Mouse (Mus musculus): ENCODE data around the gene Art4.

Gene Art4

DNA sequence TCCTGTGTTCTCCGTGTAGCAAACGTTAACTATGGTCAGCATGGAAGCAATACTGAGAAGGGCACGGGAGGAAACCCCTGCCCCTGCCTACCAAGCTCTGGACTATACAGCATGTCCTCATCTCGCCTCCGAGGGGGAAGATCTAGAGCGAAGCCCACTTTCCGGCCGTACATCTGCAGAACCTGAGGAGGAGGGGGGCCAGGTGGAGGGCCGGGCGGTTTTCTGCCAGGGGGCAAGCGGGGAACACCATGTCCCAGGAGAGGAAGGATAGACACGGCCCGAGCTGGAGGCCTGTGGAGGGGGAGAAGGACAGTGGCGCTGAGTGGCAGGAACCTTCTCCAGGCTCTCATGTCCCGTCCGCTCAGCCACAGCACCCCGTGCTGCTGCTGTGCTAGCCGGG, 36.4 kb downstream of the Art4 start:
- no peak for DNase-seq

DNA sequence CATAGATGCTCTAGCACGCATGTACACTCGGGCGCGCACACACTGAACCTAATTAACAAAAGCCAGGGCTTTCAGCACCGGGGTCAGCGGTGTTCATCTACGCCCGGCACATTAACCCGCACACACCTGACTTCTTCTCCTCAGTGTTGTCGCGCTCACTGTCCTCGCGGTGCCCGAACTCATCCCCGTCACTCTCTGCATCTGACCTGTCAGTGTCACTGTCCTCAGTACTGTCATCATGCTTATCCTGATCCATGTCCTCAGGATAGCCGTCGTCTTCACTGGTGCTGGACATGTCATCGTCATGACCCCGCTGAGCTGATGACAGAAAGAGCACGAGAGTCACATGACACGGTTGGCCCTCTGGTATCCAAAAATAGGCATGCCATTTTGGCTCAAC, 37.2 kb downstream of the Art4 start:
- no peak for DNase-seq

DNA sequence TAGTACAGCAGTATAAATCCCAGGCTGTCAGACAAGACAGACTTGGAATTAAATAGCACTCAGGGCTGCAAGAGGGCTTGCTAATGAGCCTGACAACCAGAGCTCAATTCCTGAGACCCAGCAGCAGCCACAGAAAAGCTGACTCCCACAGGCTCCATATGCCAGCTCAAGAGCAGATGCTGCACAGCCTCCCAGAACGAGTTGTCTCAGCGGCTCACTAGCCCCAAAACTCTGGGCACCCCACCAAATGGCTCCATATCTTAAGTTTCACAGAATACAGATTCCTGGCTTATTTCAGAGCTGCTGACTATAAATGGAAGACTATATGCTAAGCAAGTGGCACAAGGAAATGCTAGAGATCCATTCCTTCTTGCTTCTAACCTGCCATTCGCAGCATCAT, 40.0 kb downstream of the Art4 start:
- peak; percentile 74 for DNase-seq

DNA sequence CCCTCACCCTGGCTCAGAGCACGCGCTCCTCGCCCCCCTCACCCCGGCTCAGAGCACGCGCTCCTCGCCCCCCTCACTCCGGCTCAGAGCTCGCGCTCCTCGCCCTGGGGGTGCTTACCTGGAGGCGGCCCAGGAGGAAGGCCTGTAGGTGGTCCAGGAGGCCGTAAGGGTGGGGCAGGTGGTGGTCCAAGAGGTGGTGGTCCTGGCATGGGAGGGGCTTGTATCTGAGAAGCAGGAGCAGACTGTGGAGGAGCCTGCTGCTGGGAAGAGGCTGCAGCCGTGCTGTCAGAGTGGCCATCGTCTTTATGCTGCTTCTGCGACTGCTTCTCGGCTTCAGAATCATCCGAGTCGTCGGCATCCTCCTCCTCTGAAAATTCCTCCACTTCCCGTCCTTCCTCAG, 40.7 kb downstream of the Art4 start:
- DNase-seq: no peak

DNA sequence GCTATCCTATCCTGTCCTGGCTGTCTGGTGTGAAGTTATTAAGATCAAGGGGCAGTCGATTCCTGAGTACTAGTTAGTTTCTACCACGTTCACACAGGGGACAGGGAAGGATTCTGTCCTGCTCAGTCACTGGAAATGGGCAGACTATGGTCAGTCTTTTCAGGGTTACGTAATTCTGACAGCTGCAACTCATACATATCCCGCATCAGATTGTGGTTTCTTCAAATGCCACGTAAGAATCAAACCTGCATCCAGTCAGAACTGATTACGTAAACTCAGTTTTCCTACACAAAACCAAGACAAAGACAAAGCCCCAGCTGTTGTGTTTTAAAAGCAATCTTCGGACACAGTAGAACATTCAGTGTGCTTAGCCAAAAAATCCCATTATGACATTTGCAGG, 42.2 kb downstream of the Art4 start:
- DNase-seq: no peak

DNA sequence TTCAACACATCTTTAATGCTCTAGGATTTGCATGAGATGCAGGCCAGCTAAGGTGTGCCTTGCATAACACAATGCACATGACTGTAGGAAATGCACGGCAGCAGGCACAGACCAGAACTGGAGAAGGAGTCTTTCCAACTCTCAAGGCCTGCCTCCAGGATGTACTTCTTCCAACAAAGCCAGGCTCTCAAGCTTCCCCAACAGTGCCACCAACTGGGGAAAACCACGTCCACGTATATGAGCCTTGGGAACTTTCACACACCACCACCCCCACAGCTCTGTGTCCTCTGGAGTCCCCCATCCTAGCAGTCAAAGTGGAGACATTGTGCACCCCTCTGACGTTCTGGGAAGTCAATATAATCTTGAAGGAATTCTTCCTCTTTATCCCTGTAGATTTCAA, 44.4 kb downstream of the Art4 start:
- DNase-seq: no peak

DNA sequence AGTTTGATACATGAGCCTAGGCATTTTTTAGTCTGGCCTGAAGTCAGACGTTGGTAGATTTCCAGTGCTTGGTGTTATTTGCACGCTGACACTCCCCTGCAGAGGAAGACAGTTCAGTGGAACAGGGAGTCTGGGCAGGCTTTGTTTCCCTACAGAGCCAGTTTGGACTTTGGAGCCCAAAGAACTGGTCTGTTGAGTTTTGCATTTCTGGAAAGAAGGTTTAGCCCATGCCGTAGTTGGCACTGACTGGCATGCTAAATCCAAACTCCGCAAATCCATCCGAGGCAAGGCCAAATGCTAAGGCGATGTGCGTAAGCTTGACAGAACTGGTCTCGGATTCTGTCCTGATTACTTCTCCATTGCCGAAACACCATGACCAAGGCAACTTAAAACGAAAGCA, 46.3 kb downstream of the Art4 start:
- DNase-seq: no peak

DNA sequence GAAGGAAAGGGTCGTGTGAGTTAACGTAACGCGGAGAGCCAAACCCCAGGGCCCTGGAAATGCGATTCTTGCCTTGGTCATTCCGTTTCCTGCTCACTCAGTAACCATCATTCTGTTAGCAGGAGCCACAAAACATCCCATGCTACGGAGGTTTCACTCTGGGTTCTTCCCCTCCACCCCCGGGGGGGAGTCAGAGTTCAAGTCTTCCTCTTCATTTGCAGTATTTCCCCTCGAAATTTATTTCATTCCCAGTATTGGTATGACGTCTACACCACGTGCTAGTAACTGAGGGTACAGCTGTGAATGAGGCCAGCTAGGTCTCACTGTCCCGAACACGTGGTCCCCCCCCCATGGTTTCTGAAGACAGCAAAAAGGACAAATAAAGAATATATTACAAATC, 47.9 kb downstream of the Art4 start:
- no peak for DNase-seq

DNA sequence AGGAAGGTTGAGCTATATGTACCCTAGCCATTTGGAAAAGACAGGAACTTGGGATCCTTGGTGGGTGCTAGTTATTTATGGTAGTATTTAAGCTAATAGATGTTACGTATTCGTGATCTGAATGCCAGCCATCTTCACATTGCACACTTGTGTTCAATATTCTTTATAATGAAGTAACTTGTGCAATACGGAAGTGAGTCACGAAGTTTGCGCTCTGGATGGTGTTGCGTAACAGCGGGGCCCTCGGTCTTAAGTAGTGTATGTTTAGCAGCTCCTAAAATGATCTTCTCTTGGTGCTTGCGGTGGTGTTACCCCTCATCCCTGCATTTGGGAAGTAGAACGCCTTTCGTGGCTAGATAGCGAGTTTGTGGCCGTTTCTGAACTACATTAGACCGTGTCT, 48.5 kb downstream of the Art4 start:
- DNase-seq: no peak

DNA sequence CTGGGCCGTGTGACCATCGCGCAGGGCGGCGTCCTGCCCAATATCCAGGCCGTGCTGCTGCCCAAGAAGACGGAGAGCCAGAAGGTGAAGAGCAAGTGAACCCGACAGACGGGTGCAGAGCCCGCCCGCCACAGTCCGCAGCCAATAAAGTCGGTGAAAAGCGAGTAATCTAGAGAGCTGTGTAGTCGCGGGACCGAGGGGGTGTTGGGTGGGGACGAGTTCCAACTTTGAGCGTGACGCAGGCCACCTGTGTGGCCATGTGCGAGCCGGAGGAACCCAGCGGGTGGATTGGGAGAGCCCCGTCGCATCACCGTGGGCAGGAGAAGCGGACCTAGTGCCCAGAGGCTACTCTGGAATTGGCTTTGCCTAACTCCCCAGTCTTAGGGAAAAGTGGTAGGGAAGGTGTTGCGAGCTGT, 48.9 kb downstream of the Art4 start:
- no peak for DNase-seq

DNA sequence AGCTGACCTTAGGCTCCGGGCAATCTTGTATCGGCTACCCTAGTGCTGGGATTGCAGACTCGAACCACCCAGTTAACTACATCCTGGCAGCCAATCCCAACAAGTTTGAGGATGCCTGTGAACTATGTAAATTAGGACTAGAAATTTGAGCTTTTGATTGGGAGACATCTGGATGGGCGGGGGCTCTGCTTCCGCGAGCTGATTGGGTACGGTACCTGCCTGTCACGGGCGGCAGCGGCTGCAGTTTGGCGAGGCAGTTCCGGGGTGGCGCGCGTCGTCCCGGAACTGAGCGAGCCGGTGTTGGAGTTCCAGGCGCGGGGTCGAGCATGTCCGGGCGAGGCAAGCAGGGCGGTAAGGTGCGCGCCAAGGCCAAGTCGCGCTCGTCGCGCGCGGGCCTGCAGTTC, 49.5 kb downstream of the Art4 start, which contains the start of gene H2afj:
H2afj (plus strand) TSS at position 231 of the 404 bp plus-strand sequence.
- peak; percentile 98 for DNase-seq

DNA sequence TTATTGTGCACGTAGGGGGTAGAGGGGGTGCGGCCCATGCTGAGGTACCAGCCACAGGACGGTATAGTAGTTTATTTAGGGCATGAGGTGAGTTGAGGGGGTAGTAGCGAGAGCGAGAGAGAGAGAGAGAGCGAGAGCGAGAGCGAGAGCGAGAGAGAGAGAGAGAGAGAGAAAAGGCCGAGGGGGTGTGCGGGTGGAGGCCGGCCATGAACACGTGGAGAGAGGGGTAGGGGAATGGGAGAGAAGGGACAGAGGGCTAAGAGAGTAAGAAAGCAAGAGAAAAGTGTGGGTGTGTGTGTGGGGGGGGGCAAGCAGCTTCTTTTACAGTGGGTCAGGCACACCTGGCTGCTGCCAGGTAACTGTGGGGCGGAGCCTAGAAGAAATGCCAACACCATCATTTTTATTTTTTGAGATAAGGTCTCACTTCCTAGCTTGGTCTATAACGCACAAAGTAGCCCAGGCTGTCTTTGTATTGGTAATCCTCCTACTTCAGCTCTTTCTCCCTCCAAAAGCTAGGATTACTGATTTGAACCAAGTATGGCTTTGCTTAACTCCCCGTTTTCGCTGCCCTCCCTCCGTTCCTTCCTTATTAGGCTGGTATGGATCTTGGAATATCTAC, 50.0 kb downstream of the Art4 start:
- DNase-seq: no peak

DNA sequence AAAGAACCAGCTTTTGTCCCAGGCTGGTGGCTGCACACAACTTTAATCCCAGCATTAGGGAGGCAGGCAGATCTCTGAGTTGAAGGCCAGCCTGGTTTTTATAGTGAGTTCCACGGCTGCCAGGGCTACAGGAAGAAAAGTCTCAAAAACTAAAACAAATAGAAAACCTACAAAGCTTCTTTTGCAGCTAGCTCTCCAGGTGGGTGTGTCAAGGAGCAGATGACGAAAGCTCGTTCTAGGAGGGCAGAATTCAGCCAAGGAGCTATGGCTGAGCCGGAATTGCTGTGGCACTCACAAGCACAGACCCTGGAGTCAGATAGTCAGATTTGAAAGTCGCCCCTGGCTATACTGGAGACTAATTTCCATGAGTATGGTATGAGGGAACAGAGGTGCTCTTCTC, 50.7 kb downstream of the Art4 start:
- no peak for DNase-seq

DNA sequence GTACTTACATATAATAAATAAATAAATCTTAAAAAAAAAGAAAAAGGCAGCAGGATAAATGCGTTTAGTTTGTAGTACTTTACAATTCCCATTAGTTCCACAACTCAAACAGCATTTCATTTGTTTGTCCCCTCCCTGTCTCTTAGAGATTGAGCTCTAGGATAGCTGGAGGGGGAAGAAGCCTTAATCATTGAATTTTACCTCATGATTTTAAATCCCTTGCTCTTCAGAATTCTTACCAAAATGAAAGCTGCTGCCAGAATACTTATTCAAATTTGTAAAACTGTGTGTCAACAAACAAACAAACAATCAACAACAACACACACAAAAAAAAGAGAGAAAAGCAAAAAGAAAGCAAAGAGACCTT, 52.1 kb downstream of the Art4 start:
- DNase-seq: no peak

DNA sequence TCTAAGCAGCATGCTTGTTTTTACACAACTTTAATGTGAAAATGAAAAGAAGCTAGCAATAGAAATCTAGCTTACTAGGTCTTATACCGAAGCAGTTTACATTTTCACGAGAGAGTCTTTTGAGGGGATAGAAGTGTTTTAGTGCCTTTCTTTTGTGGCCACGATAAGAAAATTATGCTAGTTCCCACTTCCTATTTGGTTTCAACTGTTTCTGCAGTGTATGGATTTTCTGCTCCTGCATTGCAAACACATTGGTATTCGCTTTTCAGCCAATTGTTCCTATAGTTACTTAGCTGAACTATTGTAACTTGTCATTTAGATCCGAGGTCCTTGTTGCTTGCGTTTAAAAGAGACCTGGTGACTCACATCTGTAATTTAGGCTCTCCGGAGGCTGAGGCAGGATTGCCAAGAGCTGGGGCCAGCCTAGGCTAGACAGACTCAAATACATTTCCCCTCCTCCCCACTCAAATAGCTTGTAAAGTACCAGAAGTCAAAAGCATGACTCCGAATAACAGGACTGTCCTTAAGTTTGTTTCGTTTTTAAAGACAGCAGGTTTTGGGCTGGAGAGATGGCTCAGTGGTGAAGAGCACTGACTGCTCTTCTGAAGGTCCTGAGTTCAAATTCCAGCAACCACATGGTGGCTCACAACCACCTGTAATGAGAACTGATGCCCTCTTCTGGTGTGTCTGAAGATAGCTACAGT, 52.7 kb downstream of the Art4 start:
- DNase-seq: no peak

DNA sequence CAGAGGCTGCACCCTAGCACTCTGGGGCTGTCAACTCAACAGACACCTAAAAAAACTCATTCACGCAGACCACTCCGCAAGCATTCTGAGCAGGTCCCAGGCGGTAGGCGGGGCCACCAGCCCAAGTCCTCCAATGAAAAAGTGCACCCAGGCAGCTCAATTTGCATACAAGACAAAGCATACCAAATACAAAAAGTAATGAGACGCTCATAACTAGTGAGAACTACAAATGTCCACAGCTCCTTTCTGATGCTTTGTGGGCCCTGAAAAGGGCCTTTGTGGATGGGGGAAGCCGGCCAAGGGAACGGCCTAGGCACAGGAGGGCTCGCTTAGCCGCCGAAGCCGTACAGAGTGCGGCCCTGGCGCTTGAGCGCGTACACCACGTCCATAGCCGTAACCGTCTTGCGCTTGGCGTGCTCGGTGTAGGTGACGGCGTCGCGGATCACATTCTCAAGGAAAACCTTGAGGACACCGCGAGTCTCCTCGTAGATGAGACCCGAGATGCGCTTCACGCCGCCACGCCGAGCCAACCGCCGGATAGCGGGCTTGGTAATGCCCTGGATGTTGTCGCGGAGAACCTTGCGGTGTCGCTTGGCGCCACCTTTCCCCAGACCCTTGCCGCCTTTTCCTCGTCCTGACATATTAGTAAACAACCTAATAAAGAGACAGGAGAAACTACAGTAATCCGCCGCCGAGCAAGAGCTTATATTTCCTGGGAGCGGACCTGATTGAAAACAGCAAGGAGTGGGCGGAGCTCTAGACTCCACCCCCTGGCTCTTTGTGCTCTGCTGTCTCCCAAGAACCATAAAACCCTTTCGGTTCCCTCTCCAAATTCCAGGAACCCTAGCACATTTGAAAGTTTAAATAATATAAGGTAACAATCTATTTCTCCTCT, 53.5 kb downstream of the Art4 start, which contains the start of gene Hist4h4:
Hist4h4 (minus strand) TSS at position 677 of the 895 bp plus-strand sequence.
- DNase-seq: peak; percentile 97

DNA sequence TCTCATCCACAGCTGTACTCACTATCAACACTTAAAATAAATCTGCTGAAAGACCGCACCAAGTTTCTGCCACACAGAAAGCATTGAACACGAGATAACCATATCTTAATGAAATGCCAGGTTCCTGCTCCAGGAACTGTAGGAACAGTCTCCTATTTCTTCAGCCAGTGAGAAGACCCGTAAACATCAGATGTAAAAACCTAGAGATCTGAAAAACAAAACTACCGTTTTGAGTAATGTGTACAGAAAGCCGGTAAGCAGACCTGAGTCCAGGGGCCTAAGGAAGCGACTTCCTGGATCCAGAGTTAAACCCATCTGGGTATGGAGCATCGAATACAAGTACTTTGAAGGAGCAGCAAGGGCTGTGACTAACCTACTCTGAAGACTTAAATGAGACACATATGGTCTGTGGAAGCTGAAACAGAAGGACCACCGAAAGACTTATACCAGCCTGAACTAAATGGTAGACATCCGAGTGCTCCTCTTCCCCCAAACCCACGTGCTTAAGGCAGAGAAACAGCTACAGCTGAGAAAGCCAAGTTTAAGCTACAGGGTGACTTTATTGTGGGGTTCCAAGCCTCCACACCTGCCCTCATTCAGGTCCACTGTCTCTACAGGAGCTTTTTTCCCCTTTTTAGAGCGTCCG, 54.3 kb downstream of the Art4 start:
- DNase-seq: no peak

DNA sequence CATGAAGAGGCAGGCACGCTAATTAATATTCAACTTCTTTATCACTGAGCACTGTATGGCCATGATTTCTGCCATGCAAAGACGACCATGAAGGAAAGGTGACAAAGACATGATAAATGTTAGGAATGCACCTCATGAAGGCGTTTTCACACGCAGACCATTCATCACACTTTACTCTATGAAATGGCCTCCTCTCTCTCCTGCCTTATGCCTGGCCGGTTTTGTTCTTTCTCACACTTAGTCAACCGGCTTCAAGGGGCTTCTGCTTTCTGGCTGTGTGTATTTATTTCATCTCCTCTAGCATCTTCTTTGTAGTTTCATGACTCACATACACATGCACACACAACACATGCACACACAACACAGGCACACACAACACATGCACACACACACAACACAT, 56.3 kb downstream of the Art4 start:
- no peak for DNase-seq

DNA sequence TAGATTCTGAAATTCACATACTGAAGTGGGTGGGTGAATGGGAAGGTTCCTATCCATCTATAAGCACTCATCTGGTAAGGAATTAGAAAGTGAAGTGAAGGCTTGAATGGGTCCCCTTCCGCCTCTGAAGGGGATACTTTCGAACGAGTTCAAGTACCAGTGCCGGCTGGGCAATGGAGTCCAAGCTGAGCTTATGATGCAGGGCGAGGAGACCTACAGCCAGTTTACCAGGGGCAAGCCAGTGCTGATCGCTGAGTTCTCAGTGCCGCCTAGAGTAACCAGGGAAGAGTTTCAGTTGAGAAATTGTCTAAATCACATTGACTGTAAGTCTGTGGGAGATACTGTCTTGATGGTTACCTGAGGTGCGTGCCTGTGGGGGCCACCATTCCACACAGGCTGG, 56.8 kb downstream of the Art4 start:
- no peak for DNase-seq
